20 mouse cellular contexts compared by ENCODE assay signal in the genomic region with DNA sequence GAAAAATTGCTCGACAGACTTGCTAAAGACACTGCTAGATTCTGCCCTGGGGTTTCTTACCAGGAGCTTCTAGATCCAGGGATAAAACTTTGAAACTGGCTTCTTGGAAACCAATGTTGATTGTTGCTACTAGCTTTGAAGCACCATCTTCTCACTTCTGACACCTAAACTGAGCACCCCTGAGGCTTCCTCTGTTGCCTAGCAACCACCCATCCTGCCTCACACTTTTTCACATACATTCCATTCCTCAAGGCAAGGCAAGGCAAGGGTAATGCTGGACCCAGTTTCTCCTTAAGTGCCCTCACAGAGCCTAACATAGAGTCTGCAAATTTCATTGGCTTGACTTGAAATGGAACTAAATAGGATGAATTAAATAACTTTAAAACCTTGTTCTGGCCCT. TPM values are rescaled to one million over a fixed set of nuclear protein-coding genes. Genes with fewer than 3 reads are reported as not detected.
"Had no signal": no experiment of that assay in that cellular context is flagged by ENCODE, and none has a peak within 500 bp of the region (broad histone marks: within the 10 kb centered on the region; RNA-seq: fewer than 3 reads in every experiment).

No protein-coding gene starts in this region.

- H3K27ac ChIP-seq: lung, embryonic 15.5 days; macrophage; midbrain, embryonic 13.5 days; midbrain, embryonic 15.5 days; neural tube, embryonic 12.5 days; stomach, embryonic 15.5 days; stomach, postnatal 0 days had no signal

- H3K9ac ChIP-seq: lung, embryonic 15.5 days; midbrain, embryonic 13.5 days; midbrain, embryonic 15.5 days; neural tube, embryonic 12.5 days; stomach, embryonic 15.5 days had no signal

- H3K27me3 ChIP-seq: lung, embryonic 15.5 days; midbrain, embryonic 13.5 days; midbrain, embryonic 15.5 days; neural tube, embryonic 12.5 days; stomach, embryonic 15.5 days had no signal

- H3K36me3 ChIP-seq: lung, embryonic 15.5 days; midbrain, embryonic 13.5 days; midbrain, embryonic 15.5 days; neural tube, embryonic 12.5 days; stomach, embryonic 15.5 days had no signal

- H3K4me3 ChIP-seq: lung, embryonic 15.5 days; megakaryocyte, embryonic 14.5 days; midbrain, embryonic 13.5 days; midbrain, embryonic 15.5 days; neural tube, embryonic 12.5 days; stomach, embryonic 15.5 days had no signal

- H3K9me3 ChIP-seq: lung, embryonic 15.5 days; megakaryocyte, embryonic 14.5 days; midbrain, embryonic 13.5 days; midbrain, embryonic 15.5 days; neural tube, embryonic 12.5 days; stomach, embryonic 15.5 days had no signal

- DNase-seq: lung, adult 2 months; lung, postnatal 14 days; lung, postnatal 36 days; right cerebral cortex, postnatal 14 days; thymus, adult 2 months; thymus, postnatal 25 days; thymus, postnatal 4 days had no signal

- H3K4me2 ChIP-seq: lung, embryonic 15.5 days; midbrain, embryonic 11.5 days; midbrain, embryonic 13.5 days; midbrain, embryonic 15.5 days; neural tube, embryonic 12.5 days; stomach, embryonic 15.5 days had no signal

- H3K4me1 ChIP-seq: lung, embryonic 15.5 days; midbrain, embryonic 13.5 days; midbrain, embryonic 15.5 days; neural tube, embryonic 12.5 days; stomach, embryonic 15.5 days had no signal

- ATAC-seq: lung, postnatal 0 days; midbrain, embryonic 13.5 days; midbrain, embryonic 15.5 days had no signal

RNA-seq across cellular contexts. Expression of gene 1110032F04Rik, which starts 17.0 kb away (rescaled TPM):
- total RNA-seq: megakaryocyte progenitor cell, adult 5-6 weeks; monocyte, adult 5-6 weeks had no signal
- polyA plus RNA-seq: macrophage; testis, adult 2 months had no signal
